Mouse (Mus musculus): ENCODE results near the gene Lrp3.
"Not testable (repeated sequence)": the region's sequence is repeated elsewhere in the genome, so short reads cannot be mapped to it uniquely, and the experiment has no call there.

The Lrp3 gene

GRCm38 (mm10) chr7:35215225-35215624, at the start of gene Lrp3:
Lrp3 (minus strand) TSS chr7:35215498.
- ChIA-PET CTCF (interaction anchor here in 2 of 4 experiments (0.5 to 2.3 kb wide), 5 partner anchors 13 to 1517 kb away, joined by 3 to 7 read pairs (median 4); no protein-coding TSS in a partner anchor), POLR2A (interaction anchor here in 3 of 4 experiments (0.6 to 1.8 kb wide), 6 partner anchors 12 to 159 kb away, joined by 3 to 10 read pairs (median 3); partner anchors contain the start of gene Cebpg (in 1 of the 3))

GRCm38 (mm10) chr7:35264746-35265145, 49.4 kb upstream of the Lrp3 start:
- POLR2A ChIA-PET: interaction anchor here in 2 of 4 experiments (0.7 to 1.3 kb wide), 3 partner anchors 10 to 132 kb away, joined by 3 read pairs; partner anchors contain the start of gene Cep89 (in 1 of the 2)
- CTCF ChIA-PET: interaction anchor here (0.5 to 1.8 kb wide), 52 partner anchors 9 to 588 kb away, joined by 3 to 9 read pairs (median 4); partner anchors contain the start of genes Faap24 (in 2 of the 4), Slc7a10 (in 2 of the 4) and Cep89 (in 1 of the 4)

GRCm38 (mm10) chr7:35263595-35264489, 48.5 kb upstream of the Lrp3 start:
- POLR2A ChIA-PET: interaction anchor here (0.6 to 1.3 kb wide), 5 partner anchors 9 to 133 kb away, joined by 3 read pairs; partner anchors contain the start of gene Cep89 (in 1 of the 4)
- CTCF ChIA-PET: interaction anchor here (0.5 to 1.8 kb wide), 47 partner anchors 8 to 587 kb away, joined by 3 to 8 read pairs (median 4); partner anchors contain the start of genes Faap24 (in 2 of the 4), Slc7a10 (in 2 of the 4) and Cep89 (in 1 of the 4)

GRCm38 (mm10) chr7:35259384-35259783, 44.1 kb upstream of the Lrp3 start:
- CTCF ChIA-PET: interaction anchor here (0.6 to 3.5 kb wide), 63 partner anchors 9 to 633 kb away, joined by 3 to 27 read pairs (median 3); partner anchors contain the start of genes Cebpg (in 1 of the 4), Lrp3 (in 1 of the 4) and Rhpn2 (in 1 of the 4)
- POLR2A ChIA-PET: interaction anchor here in 3 of 4 experiments (0.6 to 1.5 kb wide), 15 partner anchors 10 to 537 kb away, joined by 3 to 7 read pairs (median 3); partner anchors contain the start of genes Cebpg (in 1 of the 3) and Lrp3 (in 1 of the 3)

DNA sequence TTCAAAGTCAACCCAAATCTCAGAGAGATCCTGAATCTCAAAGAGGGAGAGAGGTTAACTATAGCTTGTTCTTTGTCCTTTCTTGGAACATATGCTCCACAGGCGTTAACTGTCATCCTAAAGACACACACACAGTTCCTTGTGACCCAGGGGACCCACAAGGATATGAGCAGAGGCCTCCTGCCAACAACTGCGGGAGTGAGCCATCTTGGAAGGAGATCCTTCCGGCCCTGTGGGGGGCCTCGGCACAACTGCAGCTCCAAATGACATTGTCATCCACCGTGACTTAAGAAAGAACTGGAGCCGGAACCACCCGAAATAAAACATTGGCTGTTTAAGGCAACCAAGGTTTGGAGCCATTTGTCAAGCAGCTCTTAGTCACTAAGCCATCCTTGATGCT, 43.0 kb upstream of the Lrp3 start:
- ChIA-PET POLR2A (interaction anchor here (0.5 to 1.7 kb wide), 7 partner anchors 9 to 378 kb away, joined by 3 to 8 read pairs (median 3); no protein-coding TSS in a partner anchor), CTCF (interaction anchor here in 2 of 4 experiments (0.6 to 3.5 kb wide), 14 partner anchors 10 to 328 kb away, joined by 3 to 27 read pairs (median 4); partner anchors contain the start of gene Cebpg (in 1 of the 2))

DNA sequence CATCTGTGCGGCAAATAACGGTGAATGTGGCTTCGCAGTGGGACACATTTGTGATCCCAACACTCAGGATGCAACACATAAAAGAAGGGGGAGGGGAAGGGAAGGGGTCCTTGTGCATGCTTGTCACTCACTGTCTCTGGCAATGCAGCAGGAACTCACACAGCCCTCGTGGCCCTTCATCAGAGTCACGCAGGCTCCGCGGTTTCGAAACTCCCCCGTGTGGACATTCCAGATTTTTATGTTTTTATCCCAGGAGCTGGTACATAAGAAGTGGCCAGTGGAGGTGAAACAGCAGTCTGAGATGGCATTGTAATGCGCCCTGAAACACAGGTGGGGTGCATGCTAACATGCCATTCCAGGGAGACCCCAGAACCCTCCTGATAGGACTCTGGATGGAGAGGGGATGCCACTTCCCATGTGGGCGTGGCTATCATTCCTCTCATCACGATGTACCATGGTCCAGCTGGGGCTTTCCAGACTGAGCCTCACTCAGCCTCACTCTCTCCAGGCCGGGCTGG, 36.8 kb upstream of the Lrp3 start:
- CTCF ChIA-PET: interaction anchor here in 3 of 4 experiments (0.6 to 1.4 kb wide), 10 partner anchors 13 to 438 kb away, joined by 3 to 9 read pairs (median 3); partner anchors contain the start of gene Slc7a10 (in 1 of the 3)
- POLR2A ChIA-PET: no interaction called here

DNA sequence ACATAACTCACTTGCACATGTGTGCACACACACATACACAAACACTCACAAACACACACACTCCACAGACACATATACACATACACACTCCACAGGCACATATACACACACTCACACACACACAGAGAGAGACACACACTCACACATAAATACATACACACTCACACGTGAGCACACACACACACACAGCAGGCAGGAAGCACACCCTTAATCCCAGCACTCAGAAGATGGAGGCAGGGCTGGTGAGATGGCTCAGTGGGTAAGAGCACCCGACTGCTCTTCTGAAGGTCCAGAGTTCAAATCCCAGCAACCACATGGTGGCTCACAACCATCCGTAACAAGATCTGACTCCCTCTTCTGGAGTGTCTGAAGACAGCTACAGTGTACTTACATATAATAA, 22.6 kb upstream of the Lrp3 start:
- POLR2A ChIA-PET: interaction anchor here in 1 of 4 experiments (0.6 kb wide), 1 partner anchor 182 kb away, joined by 3 read pairs; no protein-coding TSS in a partner anchor
- CTCF ChIA-PET: not testable (repeated sequence)

GRCm38 (mm10) chr7:35235308-35235707, 20.0 kb upstream of the Lrp3 start:
- POLR2A ChIA-PET: interaction anchor here in 2 of 4 experiments (0.6 to 2.8 kb wide), 10 partner anchors 21 to 966 kb away, joined by 3 to 10 read pairs (median 3); partner anchors contain the start of genes Cebpg (in 1 of the 2) and Lrp3 (in 1 of the 2)
- CTCF ChIA-PET: interaction anchor here in 2 of 4 experiments (1.3 to 1.5 kb wide), 3 partner anchors 31 to 87 kb away, joined by 3 to 4 read pairs (median 4); no protein-coding TSS in a partner anchor

GRCm38 (mm10) chr7:35234361-35235245, 19.3 kb upstream of the Lrp3 start:
- ChIA-PET POLR2A (interaction anchor here in 3 of 4 experiments (0.6 to 2.8 kb wide), 12 partner anchors 16 to 431 kb away, joined by 3 to 10 read pairs (median 3); partner anchors contain the start of genes Cebpg (in 1 of the 3), Lrp3 (in 1 of the 3) and Rhpn2 (in 1 of the 3)), CTCF (interaction anchor here (0.5 to 1.8 kb wide), 8 partner anchors 25 to 337 kb away, joined by 3 to 4 read pairs (median 3); no protein-coding TSS in a partner anchor)

DNA sequence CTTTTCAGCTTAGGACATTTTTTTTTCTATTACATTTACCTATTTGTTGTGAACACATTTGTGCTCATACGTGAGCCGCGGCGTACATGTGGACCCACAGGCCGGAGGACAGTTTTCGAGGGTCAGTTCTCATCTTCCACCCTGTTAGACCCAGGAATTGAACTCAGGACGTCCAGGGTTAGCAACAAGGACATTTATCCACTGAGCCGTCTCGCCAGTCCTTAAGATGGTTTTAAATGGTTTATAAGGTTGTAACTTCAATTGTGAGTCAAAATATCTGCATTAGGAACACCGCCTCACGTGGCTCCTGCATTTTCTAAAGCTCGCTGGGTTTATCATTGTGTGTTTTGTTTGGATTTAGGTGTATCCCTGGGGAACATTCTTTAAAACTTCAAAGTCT, 18.6 kb upstream of the Lrp3 start:
- ChIA-PET POLR2A (interaction anchor here in 2 of 4 experiments (0.9 to 2.8 kb wide), 8 partner anchors 15 to 421 kb away, joined by 3 to 10 read pairs (median 4); partner anchors contain the start of genes Cebpg (in 1 of the 2), Chst8 (in 1 of the 2), Lrp3 (in 1 of the 2) and Rhpn2 (in 1 of the 2)), CTCF (interaction anchor here (0.5 to 1.8 kb wide), 7 partner anchors 26 to 383 kb away, joined by 3 to 9 read pairs (median 3); no protein-coding TSS in a partner anchor)

- POLR2A ChIA-PET: interaction anchor here in 3 of 4 experiments (0.5 to 2.8 kb wide), 15 partner anchors 10 to 484 kb away, joined by 3 to 10 read pairs (median 3); partner anchors contain the start of genes Cep89 (in 1 of the 3), Chst8 (in 1 of the 3), Lrp3 (in 1 of the 3) and Rhpn2 (in 1 of the 3)
- CTCF ChIA-PET: interaction anchor here in 3 of 4 experiments (0.6 to 1.8 kb wide), 10 partner anchors 9 to 384 kb away, joined by 3 to 9 read pairs (median 4); partner anchors contain the start of gene Lrp3 (in 1 of the 3)
Observed at GRCm38 (mm10) chr7:35232796-35233455, 17.6 kb upstream of the Lrp3 start.

GRCm38 (mm10) chr7:35230333-35230732, 15.0 kb upstream of the Lrp3 start:
- ChIA-PET CTCF (no interaction called here), POLR2A (no interaction called here)

DNA sequence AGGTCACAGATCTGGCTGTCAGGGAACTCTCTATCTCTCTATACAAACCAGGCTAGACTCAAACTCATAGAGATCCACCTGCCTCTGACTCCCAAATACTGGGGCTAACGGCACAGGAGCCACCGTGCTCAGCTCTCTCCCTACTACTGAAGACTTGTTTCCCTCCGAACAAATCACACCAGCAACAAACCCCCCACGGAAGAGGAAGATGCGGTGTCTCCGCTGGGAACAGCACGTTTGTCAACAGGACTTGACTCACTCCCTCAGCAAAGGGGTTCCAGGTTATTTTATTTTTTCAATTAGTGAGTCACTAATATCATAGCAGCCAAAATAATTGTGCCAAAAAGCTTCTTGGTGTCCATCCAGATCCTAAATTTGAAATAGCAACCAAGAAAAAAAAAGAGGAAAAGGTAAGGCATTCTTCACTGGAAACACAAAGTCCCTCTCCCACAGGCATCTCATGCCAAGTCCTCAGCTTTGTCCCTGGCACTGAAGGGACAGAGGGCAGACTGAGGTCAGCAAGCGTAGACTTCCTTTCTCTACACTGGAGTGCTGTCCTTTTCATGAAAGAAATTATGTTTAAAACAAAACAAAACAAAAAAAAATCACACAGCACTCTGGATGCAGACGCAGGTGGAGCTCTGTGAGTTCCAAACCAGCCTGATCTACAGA, 5.5 kb upstream of the Lrp3 start:
- ChIA-PET CTCF (interaction anchor here in 1 of 4 experiments (0.7 to 1.1 kb wide), 2 partner anchors 46 to 1520 kb away, joined by 3 read pairs; no protein-coding TSS in a partner anchor), POLR2A (no interaction called here)

DNA sequence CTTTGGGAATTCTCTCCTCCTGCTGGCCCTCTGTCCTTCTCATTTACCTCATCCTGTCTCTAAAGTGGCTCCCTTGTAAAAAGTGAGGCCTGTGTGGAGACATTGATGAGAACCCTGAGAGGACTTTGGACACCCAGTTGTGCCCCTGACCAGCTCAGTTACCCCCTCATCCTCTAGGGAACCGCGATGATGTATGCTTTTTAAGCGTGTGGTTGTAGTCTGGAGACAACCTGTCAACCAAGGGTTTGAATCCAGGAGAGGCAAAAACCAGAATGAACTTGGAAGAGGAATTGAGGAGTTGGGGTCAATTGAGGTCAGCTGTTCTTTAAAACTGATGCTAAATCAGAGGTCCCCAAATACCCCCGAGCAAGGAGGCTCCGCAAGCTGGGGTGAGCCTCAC, 433 bp upstream of the Lrp3 start:
- ChIA-PET POLR2A (interaction anchor here in 3 of 4 experiments (0.6 to 1.8 kb wide), 5 partner anchors 13 to 160 kb away, joined by 3 to 5 read pairs (median 3); partner anchors contain the start of gene Cebpg (in 1 of the 3)), CTCF (interaction anchor here in 2 of 4 experiments (0.6 to 2.3 kb wide), 5 partner anchors 9 to 1517 kb away, joined by 3 to 7 read pairs (median 3); no protein-coding TSS in a partner anchor)

GRCm38 (mm10) chr7:35214442-35215222, 666 bp downstream of the Lrp3 start:
- ChIA-PET CTCF (interaction anchor here in 3 of 4 experiments (0.5 to 2.3 kb wide), 5 partner anchors 18 to 207 kb away, joined by 3 to 7 read pairs (median 4); no protein-coding TSS in a partner anchor), POLR2A (interaction anchor here in 3 of 4 experiments (0.5 to 1.8 kb wide), 9 partner anchors 12 to 599 kb away, joined by 3 to 10 read pairs (median 3); partner anchors contain the start of gene Cebpg (in 1 of the 3))

Measured in embryonic stem cell, embryonic (primary cell).